Mouse (Mus musculus) stomach, postnatal 0 days (tissue): ENCODE data around the gene Ttc9. TPM values are rescaled to one million over a fixed set of nuclear protein-coding genes. Genes with fewer than 3 reads are reported as not detected.

Source experiments
- ATAC-seq: fragments of 200-750 bp; cut with Nextera tagmentation; 2 replicates; pipeline ENCODE4 v1.8.0; 2017; ENCODE audit not compliant: low FRiP score, low TSS enrichment
- DNase-seq: peaks from one replicate; pipeline ENCODE4 v3.0.0-alpha.2; 2016; ENCODE audit warnings: low spot score
- H3K27ac ChIP-seq: fragments of 300-500 bp; sonication (generic); replicated peaks from 2 replicates; pipeline ENCODE4 v1.5.1; 2014; ENCODE audit warnings: mild to moderate bottlenecking, control low read depth
- H3K27me3 ChIP-seq: fragments of 300-500 bp; sonication (generic); 2 replicates; pipeline ENCODE4 v1.6.1; 2014; ENCODE audit warnings: low read length; ENCODE audit not compliant: control insufficient read depth, insufficient read depth
- H3K36me3 ChIP-seq: fragments of 300-500 bp; sonication (generic); 2 replicates; pipeline ENCODE4 v1.6.1; 2014; ENCODE audit warnings: low read length, mixed read lengths; ENCODE audit not compliant: control insufficient read depth, insufficient read depth
- H3K4me1 ChIP-seq: fragments of 300-500 bp; sonication (generic); replicated peaks from 2 replicates; pipeline ENCODE4 v1.6.1; 2014; ENCODE audit warnings: antibody characterized with exemption; ENCODE audit not compliant: control insufficient read depth, insufficient read depth
- H3K4me2 ChIP-seq: fragments of 300-500 bp; sonication (generic); replicated peaks from 2 replicates; pipeline ENCODE4 v1.6.1; 2014; ENCODE audit warnings: low read depth, mild to moderate bottlenecking, control low read depth, moderate library complexity
- H3K4me3 ChIP-seq: fragments of 300-500 bp; sonication (generic); 2 replicates; pipeline ENCODE4 v1.5.1; 2014; ENCODE audit warnings: low read depth, low read length, control low read depth
- H3K9ac ChIP-seq: fragments of 300-500 bp; sonication (generic); 2 replicates; pipeline ENCODE4 v1.6.1; 2014; ENCODE audit warnings: mild to moderate bottlenecking, low read length, control low read depth, mixed read lengths
- H3K9me3 ChIP-seq: fragments of 300-500 bp; sonication (generic); 2 replicates; pipeline ENCODE4 v1.6.1; 2016; ENCODE audit warnings: low read length; ENCODE audit not compliant: control insufficient read depth
- CTCF ChIP-seq: IDR thresholded peaks from 2 replicates; pipeline ENCODE4 v1.5.1; 2016; ENCODE audit warnings: antibody characterized with exemption, low read depth, mild to moderate bottlenecking, moderate library complexity
- EP300 ChIP-seq: optimal IDR thresholded peaks from 2 replicates; pipeline ENCODE3; 2016; ENCODE audit warnings: antibody characterized with exemption
- WGBS: fragments of 180-500 bp; shearing (Covaris S2); extraction: QIAGEN DNeasy Blood & Tissue Kit; methylation state at CpG from one replicate; pipeline ENCODE4 v1.1.7; 2014; 5-methylcytosine and 5-hydroxymethylcytosine counted together
- polyA plus RNA-seq: library from polyadenylated mRNA; unstranded; fragments of >200 nt; fragmentation: Nextera tagmentation; extraction: Ambion mirVana; gene quantifications from 2 replicates; pipeline ENCODE4 v1.2.1, GENCODE M21; 2015

Gene Ttc9
- polyA plus RNA-seq, 1 experiment from 2014 or later, result 4.4 TPM

GRCm38 (mm10) chr12:81663906-81664305 lies 32.9 kb downstream of the Ttc9 start:
- no peak for ATAC-seq
- H3K4me2 ChIP-seq, result no peak overlapping the region
- no peak overlapping the region for H3K9ac ChIP-seq
- no peak for DNase-seq
- no peaks in the 10 kb centered on the region for H3K36me3 ChIP-seq
- no peak for TF ChIP-seq CTCF
- no peak for TF ChIP-seq EP300
- no peak overlapping the region for H3K4me3 ChIP-seq
- no peak overlapping the region for H3K27ac ChIP-seq
- 60% methylated on average over 5 of the region's 5 CpGs for WGBS
- H3K27me3 ChIP-seq, result no peaks in the 10 kb centered on the region
- H3K4me1 ChIP-seq, result no peaks in the 10 kb centered on the region
- no peaks in the 10 kb centered on the region for H3K9me3 ChIP-seq

- Histone ChIP-seq H3K9me3 (no peaks in the 10 kb centered on the region), H3K4me1 (no peaks in the 10 kb centered on the region), H3K4me3 (no peak overlapping the region), H3K27me3 (no peaks in the 10 kb centered on the region), H3K27ac (no peak overlapping the region), H3K36me3 (no peaks in the 10 kb centered on the region), H3K9ac (no peak overlapping the region), H3K4me2 (no peak overlapping the region)
- TF ChIP-seq CTCF (no peak), EP300 (no peak)
- no peak for ATAC-seq
- no peak for DNase-seq
- 84% methylated on average over 9 of the region's 9 CpGs for WGBS
These were observed 37.4 kb downstream of the Ttc9 start for GRCm38 (mm10) chr12:81668406-81668805.

- Histone ChIP-seq H3K9me3 (no peaks in the 10 kb centered on the region), H3K27ac (no peak overlapping the region), H3K36me3 (no peaks in the 10 kb centered on the region), H3K4me3 (no peak overlapping the region), H3K27me3 (no peaks in the 10 kb centered on the region), H3K4me2 (no peak overlapping the region), H3K4me1 (no peaks in the 10 kb centered on the region), H3K9ac (no peak overlapping the region)
- 41% methylated on average over 2 of the region's 2 CpGs for WGBS
- TF ChIP-seq EP300, result no peak
- no peak for TF ChIP-seq CTCF
- ATAC-seq, result no peak
- DNase-seq, result no peak
These were observed 44.5 kb downstream of the Ttc9 start for GRCm38 (mm10) chr12:81675557-81675956.

DNA sequence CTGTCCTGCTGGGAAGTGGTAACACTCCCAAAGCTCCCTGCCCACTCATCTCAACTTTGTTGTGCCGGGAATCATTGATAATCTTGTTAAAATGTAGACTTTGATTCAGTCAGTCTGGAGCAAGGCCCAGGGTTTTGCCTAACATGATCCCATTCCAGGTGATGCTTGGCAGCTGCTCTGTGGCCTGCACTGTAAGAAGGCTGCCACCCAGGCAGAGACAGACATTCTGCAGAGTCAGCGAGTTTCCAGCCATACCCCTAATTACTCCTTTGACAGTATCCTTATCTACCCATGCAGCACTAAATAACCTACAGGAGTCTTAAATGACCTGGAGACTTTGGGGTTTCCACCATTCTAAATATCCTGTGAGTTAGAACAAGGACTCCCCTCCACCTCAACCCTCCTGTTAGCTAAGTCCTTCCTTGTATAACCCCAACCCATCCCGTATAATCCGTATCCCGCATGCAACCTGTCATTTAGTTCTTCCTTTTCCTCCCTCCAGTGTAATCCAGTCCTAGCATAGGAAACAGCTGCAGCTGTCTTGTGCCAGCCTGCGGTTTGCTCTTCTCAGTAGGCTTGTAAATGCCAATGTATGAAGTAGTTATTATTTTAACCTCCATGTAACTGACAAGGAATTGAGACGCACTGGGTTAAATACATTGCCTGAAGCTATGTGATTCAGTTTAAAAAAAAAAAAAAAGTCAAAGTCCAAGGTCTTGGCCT lies 48.9 kb downstream of the Ttc9 start:
- 57% methylated on average over 7 of the region's 7 CpGs for WGBS
- no peak for DNase-seq
- H3K9me3 ChIP-seq, result no peaks in the 10 kb centered on the region
- no peak overlapping the region for H3K4me2 ChIP-seq
- H3K4me3 ChIP-seq, result no peak overlapping the region
- no peaks in the 10 kb centered on the region for H3K4me1 ChIP-seq
- ATAC-seq, result no peak
- H3K9ac ChIP-seq, result no peak overlapping the region
- no peak for TF ChIP-seq CTCF
- TF ChIP-seq EP300, result no peak
- H3K27me3 ChIP-seq, result no peaks in the 10 kb centered on the region
- H3K27ac ChIP-seq, result no peak overlapping the region
- H3K36me3 ChIP-seq, result no peaks in the 10 kb centered on the region

DNA sequence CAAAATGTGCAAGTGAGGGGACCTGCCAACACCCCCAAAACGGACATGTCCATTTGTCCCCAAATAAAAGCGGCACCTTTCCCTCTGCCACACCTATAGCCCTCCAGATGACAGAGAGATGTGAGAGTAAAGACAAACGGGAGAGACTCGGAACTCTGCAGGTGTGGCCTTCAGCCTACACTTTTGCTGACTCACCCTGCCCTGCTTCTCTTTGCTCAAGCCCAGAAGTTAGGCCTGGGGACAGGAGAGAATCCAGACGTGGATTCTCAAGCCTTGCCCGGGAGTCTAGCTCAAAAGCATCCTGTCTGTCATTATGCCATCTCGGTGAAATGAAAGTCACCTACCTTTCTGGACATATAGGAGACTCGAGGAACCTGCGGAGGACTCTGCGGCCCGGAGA lies 52.3 kb downstream of the Ttc9 start:
- DNase-seq, result peak; percentile 40
- WGBS, result 53% methylated on average over 11 of the region's 11 CpGs
- H3K27me3 ChIP-seq, result no peaks in the 10 kb centered on the region

DNA sequence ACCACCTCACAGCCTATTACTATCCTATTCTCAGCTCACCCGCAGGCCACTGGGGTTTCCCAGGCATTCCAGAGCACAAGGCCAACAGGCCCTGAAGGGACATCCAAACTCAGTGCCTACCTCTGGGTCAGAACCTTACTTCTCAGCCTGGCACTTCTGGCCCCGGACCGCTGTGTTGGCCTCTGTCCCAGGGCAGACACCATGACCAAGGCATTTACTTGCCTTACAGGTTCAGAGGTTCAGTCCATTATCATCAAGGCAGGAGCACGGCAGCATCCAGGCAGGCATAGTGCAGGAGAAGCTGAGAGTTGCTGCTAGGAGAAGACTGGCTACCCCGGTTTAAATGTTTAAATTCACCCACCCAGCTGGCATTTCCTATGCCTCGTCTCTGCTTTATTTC lies 53.0 kb downstream of the Ttc9 start:
- H3K27me3 ChIP-seq, result no peaks in the 10 kb centered on the region
- no peak overlapping the region for H3K4me2 ChIP-seq
- no peaks in the 10 kb centered on the region for H3K4me1 ChIP-seq
- no peak for ATAC-seq
- WGBS, result 83% methylated on average over 6 of the region's 6 CpGs
- H3K36me3 ChIP-seq, result no peaks in the 10 kb centered on the region
- no peak overlapping the region for H3K9ac ChIP-seq
- no peak overlapping the region for H3K27ac ChIP-seq
- H3K4me3 ChIP-seq, result no peak overlapping the region
- no peak for DNase-seq
- TF ChIP-seq CTCF, result no peak
- TF ChIP-seq EP300, result no peak
- no peaks in the 10 kb centered on the region for H3K9me3 ChIP-seq

More for the DNA sequence above, 52.3 kb downstream of the Ttc9 start:
- Histone ChIP-seq H3K27ac (no peak overlapping the region), H3K4me3 (no peak overlapping the region), H3K9me3 (no peaks in the 10 kb centered on the region), H3K4me2 (no peak overlapping the region), H3K36me3 (no peaks in the 10 kb centered on the region), H3K9ac (no peak overlapping the region), H3K4me1 (no peaks in the 10 kb centered on the region)
- no peak for TF ChIP-seq EP300
- TF ChIP-seq CTCF, result no peak
- no peak for ATAC-seq
